Mouse (Mus musculus) erythroblast, embryonic 14.5 days (primary cell): ENCODE measurements around the gene Ifitm7.

Source experiments
- GATA1 ChIP-seq: IDR thresholded peaks from 2 replicates; pipeline ENCODE4 v1.6.1; 2012; ENCODE audit warnings: low read length, inconsistent platforms, mixed read lengths
- TAL1 ChIP-seq: IDR thresholded peaks from 3 replicates; pipeline ENCODE4 v1.6.1; 2012; ENCODE audit warnings: low read length, inconsistent platforms, mixed read lengths

GRCm38 (mm10) chr16:13994076-13994475 is 7.4 kb upstream of the Ifitm7 start:
- TF ChIP-seq TAL1 (no peak), GATA1 (no peak)
